Mouse (Mus musculus): ENCODE data around the gene Dnajc13.

The Dnajc13 gene

GRCm38 (mm10) chr9:104256085-104256484 is 6.6 kb downstream of the Dnajc13 start:
- DNase-seq (ENCODE audit: extremely low read depth, low read depth, low spot score) = no peak

DNA sequence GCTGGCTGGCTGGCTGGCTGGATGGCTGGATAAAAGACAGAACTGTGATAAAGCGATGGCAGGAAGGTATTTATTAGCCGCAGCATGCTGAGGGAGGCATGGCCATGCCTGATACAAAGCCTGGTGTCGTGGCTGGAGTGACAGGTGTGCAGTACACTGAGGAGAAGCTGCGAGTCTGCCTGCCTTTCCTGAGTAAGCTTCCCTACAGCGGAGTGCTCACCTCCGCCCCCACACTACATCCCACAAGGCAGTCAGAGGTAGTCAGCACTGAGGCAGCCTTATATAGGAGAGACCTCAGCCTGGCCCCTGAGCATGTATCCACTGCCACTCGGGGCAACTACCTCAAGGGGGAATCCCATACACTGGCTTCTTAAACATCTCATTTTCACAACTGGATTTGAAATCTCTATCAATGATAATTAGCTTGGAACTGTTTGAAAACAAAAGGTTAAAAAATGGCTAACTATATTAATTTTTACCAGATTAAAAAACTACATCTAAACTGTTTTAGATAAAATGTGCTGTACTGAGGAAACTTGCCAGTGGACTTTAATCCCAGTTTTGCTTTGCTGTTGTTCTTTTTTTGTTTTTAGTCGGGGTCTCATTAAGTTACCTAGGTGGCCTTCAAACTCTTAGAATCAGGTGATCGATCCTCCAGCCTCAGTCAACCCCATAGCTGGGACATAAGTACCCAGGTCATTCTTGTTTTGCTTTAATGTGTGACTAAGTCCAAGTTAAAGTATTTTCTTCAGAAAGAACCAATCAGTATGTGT is 8.1 kb downstream of the Dnajc13 start:
- DNase-seq (ENCODE audit: extremely low read depth, low read depth, low spot score) = no peak

DNA sequence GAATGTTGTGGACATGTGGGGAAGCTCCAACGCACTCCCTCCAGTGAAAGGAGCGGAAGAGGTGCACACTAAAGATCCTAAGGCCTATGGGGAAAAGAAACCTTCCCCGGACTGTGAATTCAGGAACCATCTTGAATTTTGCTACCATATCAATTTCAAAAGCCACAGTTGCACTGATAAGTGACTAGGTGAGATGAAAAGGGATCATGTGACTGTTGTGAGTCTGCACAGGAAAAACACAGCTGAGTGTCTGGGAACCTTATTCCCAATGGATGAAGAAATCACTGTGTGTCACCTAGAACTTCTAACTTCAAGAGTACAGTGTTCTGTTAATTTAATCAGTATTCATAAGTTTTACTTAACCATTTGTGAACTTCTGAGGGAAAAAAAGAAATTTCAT is 10.1 kb downstream of the Dnajc13 start:
- DNase-seq (ENCODE audit: extremely low read depth, low read depth, low spot score) = no peak

GRCm38 (mm10) chr9:104251687-104252086 is 11.0 kb downstream of the Dnajc13 start:
- DNase-seq (ENCODE audit: extremely low read depth, low read depth, low spot score) = no peak

DNA sequence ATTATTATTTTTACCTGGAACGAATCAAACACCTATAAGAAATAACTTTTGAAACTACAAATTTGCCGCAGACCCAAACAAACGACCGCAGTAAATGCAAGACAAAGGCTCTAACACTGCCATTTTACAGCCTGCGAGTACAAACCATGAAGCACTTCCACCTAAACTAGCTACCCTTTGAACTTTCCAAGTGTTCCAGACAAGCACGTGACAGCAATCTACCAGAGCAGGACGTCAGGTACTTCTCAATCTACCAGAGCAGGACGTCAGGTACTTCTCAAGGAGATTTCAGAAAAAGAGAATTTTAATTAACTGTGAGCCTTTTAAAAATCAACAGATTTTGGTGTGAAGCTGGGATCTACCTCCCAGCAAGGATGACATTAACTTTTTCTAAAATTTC is 11.6 kb downstream of the Dnajc13 start:
- no peak for DNase-seq (ENCODE audit: extremely low read depth, low read depth, low spot score)

DNA sequence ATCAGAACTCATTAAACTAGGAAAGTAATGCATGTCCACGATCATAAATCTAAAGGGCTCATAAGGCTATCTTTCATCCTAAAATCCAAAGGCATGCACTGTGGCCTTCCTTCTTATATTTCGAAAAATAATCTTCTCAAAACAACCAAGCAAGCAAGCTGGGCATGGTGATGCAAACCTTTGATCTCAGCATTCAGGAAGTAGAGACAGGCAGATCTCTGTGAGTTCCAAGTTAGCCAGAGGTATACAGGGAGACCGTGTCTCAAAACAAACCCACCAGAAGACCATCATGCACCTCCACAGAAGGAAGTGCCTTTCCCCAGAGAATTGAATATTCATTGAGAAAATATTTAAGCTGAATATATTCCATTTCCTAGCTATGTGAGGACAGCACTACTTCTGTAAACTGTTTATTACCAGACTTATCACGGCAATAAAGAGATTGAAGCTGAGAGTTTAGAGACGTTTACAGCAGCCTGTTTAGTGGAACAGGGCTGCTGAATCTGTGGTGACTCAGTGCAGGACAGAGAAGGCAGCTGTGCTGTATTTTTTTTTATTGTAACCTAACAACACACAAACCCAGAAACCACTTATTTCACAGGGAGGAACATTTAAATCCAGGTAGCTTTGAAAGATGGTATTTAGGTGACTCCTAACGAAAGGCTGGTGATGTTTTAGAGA is 15.3 kb downstream of the Dnajc13 start:
- no peak for DNase-seq (ENCODE audit: extremely low read depth, low read depth, low spot score)

- DNase-seq (ENCODE audit: extremely low read depth, low read depth, low spot score) = no peak
Observed at GRCm38 (mm10) chr9:104243799-104244466, 18.8 kb downstream of the Dnajc13 start.

DNA sequence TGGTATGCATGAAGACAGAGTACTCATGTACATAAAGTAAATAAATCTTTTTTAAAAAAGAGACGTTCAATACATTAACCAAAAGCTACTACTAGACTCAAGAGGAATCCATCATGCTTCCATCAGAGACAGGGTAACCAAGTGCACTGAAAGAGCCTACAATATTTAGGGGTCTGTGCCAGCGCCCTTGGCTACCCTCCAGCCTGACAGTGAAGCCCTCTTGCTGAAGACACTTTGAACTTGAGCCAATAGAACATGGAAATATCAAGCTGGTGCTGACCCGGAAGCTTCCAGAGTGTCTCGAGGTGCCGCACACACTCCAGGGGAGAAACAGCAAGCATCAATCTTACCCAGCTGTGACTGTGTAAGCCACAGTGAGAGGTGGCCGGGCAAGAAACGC is 22.6 kb downstream of the Dnajc13 start:
- no peak for DNase-seq (ENCODE audit: extremely low read depth, low read depth, low spot score)

- DNase-seq (ENCODE audit: extremely low read depth, low read depth, low spot score) = no peak
Observed at GRCm38 (mm10) chr9:104239076-104239475, 23.7 kb downstream of the Dnajc13 start.

GRCm38 (mm10) chr9:104236256-104236930 is 26.3 kb downstream of the Dnajc13 start:
- no peak for DNase-seq (ENCODE audit: extremely low read depth, low read depth, low spot score)

DNA sequence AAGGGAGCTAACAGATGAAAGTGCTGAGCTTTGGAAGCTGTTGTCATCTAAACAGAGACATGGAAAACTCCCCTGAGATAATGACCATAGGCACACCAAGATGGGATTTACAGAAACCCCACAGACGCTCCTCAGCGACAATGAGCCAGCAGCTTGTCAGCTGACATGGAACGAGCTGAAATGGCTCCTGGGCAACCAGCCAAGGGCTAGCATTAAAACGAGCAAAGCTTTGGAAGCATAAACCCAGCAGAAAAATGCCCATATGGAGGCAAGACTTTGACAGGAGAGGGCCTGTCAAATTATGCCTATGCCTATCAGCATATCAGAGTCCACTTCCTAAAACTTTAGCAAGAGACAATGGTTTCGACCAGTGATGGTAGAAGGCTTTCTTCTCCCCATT is 27.0 kb downstream of the Dnajc13 start:
- DNase-seq (ENCODE audit: extremely low read depth, low read depth, low spot score) = no peak

- DNase-seq (ENCODE audit: extremely low read depth, low read depth, low spot score) = no peak
Observed at GRCm38 (mm10) chr9:104233815-104234214, 28.9 kb downstream of the Dnajc13 start.

DNA sequence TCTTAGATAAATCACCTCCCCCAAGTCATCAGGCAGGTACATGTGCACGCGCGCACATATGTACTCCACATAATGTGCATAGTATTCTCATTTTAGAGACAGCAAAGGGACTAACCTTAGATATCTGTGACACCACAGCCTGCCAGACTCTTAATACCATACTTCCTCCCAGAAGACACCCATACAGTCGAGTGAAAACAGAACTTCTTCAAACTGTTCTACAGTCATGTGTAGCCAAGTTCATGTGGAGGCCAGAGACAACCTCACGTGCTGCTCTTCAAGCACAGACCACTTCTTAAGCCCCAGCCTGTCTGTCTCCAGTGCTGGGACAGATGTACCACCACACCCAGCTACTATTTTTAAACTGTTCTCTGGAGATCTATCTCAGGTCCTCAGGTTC is 29.7 kb downstream of the Dnajc13 start:
- no peak for DNase-seq (ENCODE audit: extremely low read depth, low read depth, low spot score)

GRCm38 (mm10) chr9:104232004-104232403 is 30.7 kb downstream of the Dnajc13 start:
- DNase-seq (ENCODE audit: extremely low read depth, low read depth, low spot score) = no peak

- DNase-seq (ENCODE audit: extremely low read depth, low read depth, low spot score) = no peak
Observed at GRCm38 (mm10) chr9:104211402-104211801, 51.3 kb downstream of the Dnajc13 start.

DNA sequence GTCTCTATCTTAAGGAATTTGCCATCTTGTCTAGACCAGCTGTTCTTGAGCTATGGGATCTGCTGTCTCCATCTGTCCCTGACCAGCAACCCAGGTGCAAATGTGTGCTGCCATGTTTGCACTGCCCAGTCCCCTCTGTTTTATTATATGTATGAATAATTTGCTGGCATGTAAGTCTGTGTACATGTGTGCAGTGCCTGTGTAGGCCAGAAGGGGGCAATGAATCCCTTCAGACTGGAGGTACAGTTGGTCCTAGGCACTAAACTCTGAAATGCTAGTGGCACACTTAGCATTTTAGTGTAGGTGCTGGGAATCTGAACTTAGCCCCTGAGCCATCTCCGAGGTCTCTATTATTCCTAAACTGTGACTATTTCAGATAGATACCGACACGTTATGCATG is 58.9 kb downstream of the Dnajc13 start:
- no peak for DNase-seq (ENCODE audit: extremely low read depth, low read depth, low spot score)

- DNase-seq (ENCODE audit: extremely low read depth, low read depth, low spot score) = no peak
Observed at GRCm38 (mm10) chr9:104194528-104194927, 68.2 kb downstream of the Dnajc13 start.

GRCm38 (mm10) chr9:104193900-104194299 is 68.8 kb downstream of the Dnajc13 start:
- no peak for DNase-seq (ENCODE audit: extremely low read depth, low read depth, low spot score)

- no peak for DNase-seq (ENCODE audit: extremely low read depth, low read depth, low spot score)
Observed at GRCm38 (mm10) chr9:104193327-104193726, 69.4 kb downstream of the Dnajc13 start.

DNA sequence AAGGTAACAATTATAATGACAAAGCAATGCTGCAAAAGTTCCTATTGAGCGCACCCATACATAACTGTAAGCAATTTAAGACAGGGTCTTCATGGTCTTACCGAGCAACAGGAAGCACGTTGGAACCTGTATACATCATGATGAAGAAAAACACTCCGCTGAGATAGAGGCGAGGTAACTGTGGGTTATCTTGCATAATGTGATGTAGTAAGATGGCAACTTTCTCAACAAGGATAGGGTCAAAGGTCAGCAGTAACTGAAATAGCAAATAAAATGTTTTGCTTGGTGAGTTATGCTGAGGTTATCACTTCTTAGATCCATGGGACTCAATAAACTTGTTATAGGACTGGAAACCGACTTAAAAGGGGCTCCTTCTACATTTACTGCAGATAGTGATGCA is 70.2 kb downstream of the Dnajc13 start:
- DNase-seq (ENCODE audit: extremely low read depth, low read depth, low spot score) = peak; percentile 18

- no peak for DNase-seq (ENCODE audit: extremely low read depth, low read depth, low spot score)
Observed at GRCm38 (mm10) chr9:104189657-104190056, 73.1 kb downstream of the Dnajc13 start.
